Mouse (Mus musculus): Measurements from ENCODE around the gene Zfp598.

DNA sequence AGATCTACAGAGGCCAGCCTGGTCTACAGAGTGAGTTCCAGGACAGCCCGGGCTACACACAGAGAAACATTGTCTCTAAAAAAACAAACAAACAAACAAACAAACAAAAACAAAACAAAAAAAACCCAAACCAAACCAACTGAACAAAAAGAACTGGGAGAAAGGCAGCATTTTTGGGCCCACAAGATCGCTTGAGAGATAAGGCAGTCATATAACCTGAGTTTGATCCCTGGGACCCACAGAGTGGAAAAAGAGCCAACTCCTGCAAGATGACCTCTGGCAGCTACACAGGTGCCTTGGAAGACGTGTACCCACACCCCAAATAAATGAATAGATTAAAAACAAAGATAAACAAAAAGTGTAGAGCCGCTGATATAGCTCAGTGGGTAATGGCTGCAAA is 14.5 kb upstream of the Zfp598 start:
- peak; percentile 79 for TF ChIP-seq GATA1 (IDR thresholded peaks at IDR 0.05; ENCODE audit: low read length)
- TF ChIP-seq TAL1 (IDR thresholded peaks at IDR 0.05; ENCODE audit: low read length), result no peak

All from erythroblast, embryonic 14.5 days (primary cell).